Mouse (Mus musculus): ENCODE measurements around the gene P2rx2. TPM values are rescaled to one million over a fixed set of nuclear protein-coding genes. Genes with fewer than 3 reads are reported as not detected.

The P2rx2 gene
- total RNA-seq, 2 experiments from 2014 or later, result 0.54 to 0.80 TPM

DNA sequence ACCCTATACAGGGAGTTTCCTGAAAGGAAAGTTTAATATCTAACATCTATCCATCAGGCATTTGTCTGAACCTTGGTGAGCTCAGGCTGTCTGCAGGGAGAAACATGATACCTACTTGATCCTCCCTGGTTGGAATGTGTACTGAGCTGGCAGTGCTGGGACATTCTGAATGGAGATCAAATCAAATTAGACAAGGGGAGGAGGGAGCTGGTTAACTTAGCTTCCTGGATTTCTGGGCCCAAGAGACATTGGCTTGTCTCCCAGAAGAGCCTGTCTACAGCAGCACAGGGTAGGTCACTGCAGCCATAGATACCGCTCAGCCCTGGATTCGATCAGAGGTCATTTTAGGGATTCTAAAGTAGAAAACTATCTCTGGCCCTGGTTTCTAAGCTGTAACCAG is 4.2 kb downstream of the P2rx2 start:
- DNase-seq (ENCODE audit: low spot score in 2 of 2), result no peak

DNA sequence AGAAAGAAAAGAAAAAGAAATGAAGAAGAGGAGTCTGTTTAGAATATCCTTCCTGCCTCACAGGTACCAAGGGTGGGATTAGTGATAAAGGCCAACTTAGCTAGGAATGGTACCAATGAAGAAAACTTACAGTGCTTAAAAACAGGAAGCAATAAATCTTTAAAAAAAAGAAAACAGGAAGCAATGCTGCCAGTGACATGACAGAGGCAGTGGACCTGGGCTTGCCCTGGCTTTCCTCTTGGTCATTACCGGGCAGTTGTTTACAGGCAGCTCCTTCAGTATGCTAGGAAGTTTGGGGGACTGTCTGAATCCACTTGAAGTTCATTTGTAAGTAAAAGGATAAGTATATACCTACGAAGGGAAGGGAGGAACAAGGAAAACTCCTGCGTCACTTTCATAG is 12.5 kb downstream of the P2rx2 start:
- DNase-seq (ENCODE audit: low spot score in 2 of 2), result no peak

DNA sequence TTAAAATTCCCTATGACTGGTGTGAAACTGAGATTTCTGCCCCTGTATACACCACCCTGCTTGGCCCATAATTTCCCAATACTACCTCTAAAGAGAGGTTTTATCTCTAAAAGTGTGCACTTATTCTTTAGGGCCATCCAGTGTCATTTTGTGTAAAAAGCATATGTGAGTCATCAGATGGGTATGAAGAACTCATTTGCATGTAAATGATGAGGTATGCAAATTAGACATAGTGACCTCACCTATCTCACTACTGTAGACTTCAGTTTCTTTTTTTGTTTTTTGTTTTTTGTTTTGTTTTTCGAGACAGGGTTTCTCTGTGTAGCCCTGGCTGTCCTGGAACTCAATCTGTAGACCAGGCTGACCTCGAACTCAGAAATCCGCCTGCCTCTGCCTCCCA is 29.9 kb downstream of the P2rx2 start:
- no peak for DNase-seq (ENCODE audit: low spot score in 2 of 2)

DNA sequence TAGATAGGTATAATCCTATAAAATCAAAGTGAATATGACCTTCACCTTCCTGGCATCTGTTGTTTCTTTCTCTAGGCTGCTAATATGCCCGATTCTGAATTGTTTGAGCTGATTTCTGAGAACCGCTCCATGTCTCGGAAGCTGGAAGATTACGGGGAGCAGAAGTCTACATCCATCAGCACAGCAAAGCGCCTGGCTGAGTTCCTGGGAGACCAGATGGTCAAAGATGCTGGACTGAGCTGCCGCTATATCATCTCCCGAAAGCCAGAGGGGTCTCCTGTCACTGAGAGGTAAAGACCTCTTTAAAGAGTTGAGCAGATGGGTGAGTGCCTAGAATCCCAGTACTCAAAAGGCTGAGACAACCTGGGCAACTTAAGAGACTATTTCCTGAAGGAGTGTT is 34.2 kb downstream of the P2rx2 start:
- DNase-seq (ENCODE audit: low spot score in 2 of 2), result no peak

DNA sequence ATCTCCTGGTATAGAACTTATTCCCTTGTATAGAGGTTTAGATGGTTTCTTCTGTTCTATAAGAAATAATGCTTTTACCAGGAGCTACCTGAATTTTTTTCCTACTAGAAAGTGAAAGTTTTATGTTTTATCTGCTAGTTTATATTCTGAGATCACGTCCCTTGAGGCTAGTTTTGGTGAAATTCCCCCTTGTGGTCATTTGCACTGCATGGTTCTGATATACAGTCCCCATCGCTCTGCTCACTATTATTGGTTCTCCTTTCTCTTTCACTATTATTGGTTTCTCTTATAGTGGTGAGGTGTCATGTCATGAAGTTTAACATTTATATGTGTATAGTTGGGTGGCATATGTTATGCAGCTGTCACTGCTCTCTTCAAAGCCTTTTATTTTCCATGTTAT is 42.4 kb downstream of the P2rx2 start:
- DNase-seq (ENCODE audit: low spot score in 2 of 2), result no peak

DNA sequence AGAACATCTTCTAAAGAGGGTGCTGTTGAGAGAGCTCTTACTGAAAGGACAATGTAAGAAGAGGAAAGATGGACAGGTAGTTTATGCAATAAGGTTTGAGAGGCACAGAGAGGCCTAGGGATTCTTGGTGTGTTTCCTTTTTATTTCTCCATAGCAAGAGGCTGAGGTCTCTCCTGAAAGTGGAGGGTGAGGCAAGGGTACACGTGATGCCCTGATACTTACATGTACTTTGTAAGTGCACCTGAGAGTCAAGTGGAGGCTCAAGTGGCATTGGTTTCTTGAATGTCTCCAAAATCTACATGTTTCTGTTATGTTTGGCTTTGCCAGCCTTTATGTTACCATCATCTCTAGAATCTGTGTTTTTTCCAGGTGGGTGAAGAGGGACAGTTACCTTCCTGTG is 46.4 kb downstream of the P2rx2 start:
- no peak for DNase-seq (ENCODE audit: low spot score in 2 of 2)

DNA sequence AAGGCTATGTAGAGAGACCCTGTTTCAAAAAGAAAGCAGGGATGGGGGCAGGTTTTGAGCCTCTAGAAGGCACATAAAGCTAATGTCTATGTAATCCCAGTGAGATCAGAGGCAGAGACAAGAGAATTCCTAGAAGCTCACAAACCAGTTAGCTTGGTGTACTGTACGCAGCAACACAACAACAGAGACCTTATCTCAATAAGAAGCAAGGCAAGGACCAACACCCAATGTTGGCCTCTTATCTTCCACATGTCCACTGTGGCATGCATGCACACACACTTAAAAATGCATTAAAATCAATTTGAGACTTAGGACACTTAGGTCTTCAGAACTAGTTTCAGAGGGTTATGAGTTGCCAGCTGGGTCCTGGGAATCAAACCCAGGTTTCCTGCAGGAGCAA is 51.4 kb downstream of the P2rx2 start:
- no peak for DNase-seq (ENCODE audit: low spot score in 2 of 2)

Other genes starting within 250 kb of the P2rx2 start
- gene Gm35315, start 248.8 kb downstream of the P2rx2 start, total RNA-seq (2021), result under 1 TPM; 0.30 to 0.70 TPM
- under 1 TPM in 1 of 2 experiments, not detected in 1; 0.19 TPM for gene Plcxd1, start 243.2 kb downstream of the P2rx2 start, total RNA-seq (2021)
- gene Gtpbp6, start 235.0 kb downstream of the P2rx2 start, total RNA-seq (2021), result 10 to 100 TPM; 69.9 to 71.0 TPM
- gene Zfp605, start 233.1 kb downstream of the P2rx2 start, total RNA-seq (2021), result 1 to 10 TPM; 6.0 to 6.2 TPM
- 10 to 100 TPM; 20.3 to 31.9 TPM for gene Chfr, start 207.4 kb downstream of the P2rx2 start, total RNA-seq (2021)
- 10 to 100 TPM; 34.6 to 40.7 TPM for gene Golga3, start 166.5 kb downstream of the P2rx2 start, total RNA-seq (2021)
- 10 to 100 TPM; 36.1 to 37.4 TPM for gene Ankle2, start 112.2 kb downstream of the P2rx2 start, total RNA-seq (2021)
- gene Pgam5, start 73.3 kb downstream of the P2rx2 start, total RNA-seq (2021), result 10 to 100 TPM; 45.2 to 49.5 TPM
- 10 to 100 TPM; 10.4 to 14.3 TPM for gene Pxmp2, start 57.0 kb downstream of the P2rx2 start, total RNA-seq (2021)
- 1 to 10 TPM in 1 of 2 experiments, under 1 TPM in 1; 0.90 to 1.1 TPM for gene Pole, start 56.9 kb downstream of the P2rx2 start, total RNA-seq (2021)
- gene Lrcol1, start 1.5 kb upstream of the P2rx2 start, total RNA-seq (2021), result not detected
- gene Fbrsl1, start 105.3 kb upstream of the P2rx2 start, total RNA-seq (2021), result 10 to 100 TPM; 60.7 to 65.7 TPM
- under 1 TPM in 1 of 2 experiments, not detected in 1; 0.19 TPM for gene Galnt9, start 201.1 kb upstream of the P2rx2 start, total RNA-seq (2021)